Mouse (Mus musculus): ENCODE data around the gene Msln. TPM values are rescaled to one million over a fixed set of nuclear protein-coding genes. Genes with fewer than 3 reads are reported as not detected.
A peak's percentile ranks its signal among the peaks of the same experiment; 100 is the strongest.

Gene Msln
- 0.72 TPM in 1 of 2 replicates, not detected in the other for polyA plus RNA-seq (2014; fragmentation: Nextera tagmentation; extraction: Ambion mirVana)

DNA sequence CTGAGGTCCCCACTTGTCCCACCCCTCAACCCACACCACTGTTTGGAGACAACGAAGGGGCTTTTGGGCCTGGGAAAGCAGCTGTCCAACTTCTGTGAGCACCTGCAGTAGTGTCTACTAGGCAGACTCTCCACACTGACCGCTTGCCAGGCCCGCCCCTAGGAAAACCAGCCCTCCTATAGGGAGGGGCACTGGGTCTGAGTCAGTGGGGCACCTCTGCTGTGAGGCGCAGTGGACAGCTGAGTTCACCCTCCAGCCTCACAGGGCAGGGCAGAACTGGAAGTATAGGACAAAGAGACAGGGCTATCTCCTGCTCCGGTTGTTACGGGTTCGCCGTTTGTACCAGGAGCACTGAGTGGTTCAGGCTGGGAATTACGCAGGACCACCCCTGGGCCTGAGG lies at the start of gene Msln:
Msln (minus strand) TSS at position 138 of the 400 bp plus-strand sequence.
- H3K9ac ChIP-seq (replicated peaks; ENCODE audit: low read length) = no peak within 1 kb of the TSS
- H3K4me1 ChIP-seq (ENCODE audit: control insufficient read depth, insufficient read depth, low read length) = no peaks in the 10 kb centered on the region
- DNase-seq (no peak), ATAC-seq (ENCODE audit: low FRiP score, low TSS enrichment) (no peak)
- no peak within 1 kb of the TSS for H3K4me2 ChIP-seq (ENCODE audit: low read length)
- no peaks in the 10 kb centered on the region for H3K9me3 ChIP-seq (ENCODE audit: control insufficient read depth, low read length)
- H3K27me3 ChIP-seq (ENCODE audit: control insufficient read depth, insufficient read depth, low read length) = no peaks in the 10 kb centered on the region
- no peak within 1 kb of the TSS for H3K4me3 ChIP-seq (replicated peaks; ENCODE audit: low read depth, low read length)
- H3K27ac ChIP-seq (replicated peaks; ENCODE audit: low read depth, low read length) = no peak within 1 kb of the TSS
- 87% methylated on average over 9 of the region's 9 CpGs for WGBS
- no peaks in the 10 kb centered on the region for H3K36me3 ChIP-seq (ENCODE audit: control insufficient read depth, insufficient read depth, low read length)

DNA sequence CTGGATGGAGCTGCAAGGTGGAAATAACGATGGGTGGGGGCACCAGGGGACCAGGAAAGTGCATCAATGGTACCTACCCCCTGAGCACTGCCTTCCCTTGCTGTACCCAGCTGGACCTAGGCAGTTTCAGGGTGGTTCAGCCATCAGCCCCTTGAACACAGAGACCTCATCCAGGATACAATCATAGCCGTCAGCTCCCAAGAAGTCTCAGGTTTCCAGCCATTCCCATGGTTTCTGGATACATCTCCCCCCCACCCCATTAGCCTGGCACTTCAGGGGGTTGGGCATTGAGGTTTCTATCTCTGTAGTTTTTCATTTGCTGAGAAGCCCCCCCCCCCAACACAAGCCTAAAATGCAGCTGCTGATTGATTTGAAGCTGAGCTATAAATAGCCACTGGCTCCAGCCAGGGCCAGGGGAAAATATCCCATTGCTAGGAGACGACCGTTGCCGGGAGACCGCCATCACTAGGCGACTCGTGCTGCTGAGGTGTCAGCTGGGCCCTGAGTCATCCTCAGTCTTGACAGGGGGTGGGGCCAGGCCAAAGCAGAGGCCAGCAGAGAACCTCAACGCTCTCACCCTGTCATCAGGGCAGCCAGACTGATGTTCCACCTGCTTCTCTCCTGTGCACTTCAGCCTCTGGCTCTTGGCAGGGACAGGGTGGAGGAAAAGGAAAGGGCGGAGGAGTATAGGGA lies 48.8 kb upstream of the Msln start:
- Histone ChIP-seq H3K4me3 (replicated peaks; ENCODE audit: low read depth, low read length) (peak overlapping the region; percentile 14), H3K27ac (replicated peaks; ENCODE audit: low read depth, low read length) (peak overlapping the region; percentile 96), H3K4me1 (ENCODE audit: control insufficient read depth, insufficient read depth, low read length) (peaks cover 24% of the 10 kb centered on the region), H3K27me3 (ENCODE audit: control insufficient read depth, insufficient read depth, low read length) (no peaks in the 10 kb centered on the region), H3K4me2 (ENCODE audit: low read length) (peak overlapping the region; percentile 49), H3K9me3 (ENCODE audit: control insufficient read depth, low read length) (no peaks in the 10 kb centered on the region), H3K36me3 (ENCODE audit: control insufficient read depth, insufficient read depth, low read length) (no peaks in the 10 kb centered on the region), H3K9ac (replicated peaks; ENCODE audit: low read length) (peak overlapping the region; percentile 51)
- ATAC-seq (ENCODE audit: low FRiP score, low TSS enrichment) = peak; percentile 87
- WGBS = 6% methylated on average over 10 of the region's 10 CpGs
- peak; percentile 90 for DNase-seq

DNA sequence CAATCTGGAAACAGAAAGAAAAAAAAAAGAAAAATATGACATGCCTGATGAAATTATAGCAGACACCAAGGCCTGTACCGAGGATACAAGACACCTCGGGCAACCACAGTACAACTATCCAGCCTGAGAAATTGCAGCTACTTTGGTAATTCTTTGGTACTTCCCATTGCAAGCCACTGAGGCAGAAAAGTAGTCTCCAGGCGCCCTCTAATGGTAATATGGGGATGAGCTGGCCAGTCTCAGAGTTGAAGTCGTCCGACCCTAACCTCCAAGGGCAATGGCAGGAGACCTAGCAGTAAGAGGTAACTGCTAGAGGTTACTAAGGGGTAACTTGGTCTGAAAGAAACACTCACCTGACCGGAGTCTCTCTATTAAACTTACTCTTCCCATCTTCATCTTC lies 46.9 kb upstream of the Msln start:
- DNase-seq (peak; percentile 90), ATAC-seq (ENCODE audit: low FRiP score, low TSS enrichment) (no peak)
- WGBS = 6% methylated on average over 6 of the region's 6 CpGs

DNA sequence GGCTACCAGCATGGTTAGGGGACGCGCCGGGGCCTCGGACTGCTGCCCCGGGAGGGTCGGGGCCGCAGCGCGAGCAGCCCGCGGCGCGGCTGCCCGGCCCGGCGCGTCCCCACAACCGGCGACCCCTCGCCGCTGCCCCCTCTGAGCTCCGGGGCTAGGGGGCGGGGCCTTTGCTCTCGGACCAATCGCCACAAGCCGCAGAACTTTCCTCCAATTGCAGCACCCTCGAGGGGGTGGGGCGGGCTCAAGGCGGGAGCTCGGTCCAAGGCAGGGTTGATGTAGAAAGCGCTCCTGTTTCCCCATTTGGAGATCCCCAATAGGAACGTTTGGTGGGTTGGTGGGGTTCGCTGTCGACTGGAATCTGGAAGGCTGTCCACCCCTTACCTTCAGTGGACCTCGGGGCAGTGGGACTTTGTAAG lies 42.8 kb upstream of the Msln start, which contains the start of gene Metrn:
Metrn (minus strand) TSS at position 186 of the 419 bp plus-strand sequence.
- Histone ChIP-seq H3K4me2 (ENCODE audit: low read length) (peak within 1 kb of the TSS; percentile 76), H3K36me3 (ENCODE audit: control insufficient read depth, insufficient read depth, low read length) (no peaks in the 10 kb centered on the region), H3K9me3 (ENCODE audit: control insufficient read depth, low read length) (no peaks in the 10 kb centered on the region), H3K4me1 (ENCODE audit: control insufficient read depth, insufficient read depth, low read length) (peaks cover 37% of the 10 kb centered on the region), H3K9ac (replicated peaks; ENCODE audit: low read length) (peak within 1 kb of the TSS; percentile 44; the same call in 1 of the 2 replicates), H3K4me3 (replicated peaks; ENCODE audit: low read depth, low read length) (peak within 1 kb of the TSS; percentile 46), H3K27ac (replicated peaks; ENCODE audit: low read depth, low read length) (0 out of 2 replicates have a peak within 1 kb of the TSS, but pooled peaks have one; percentile 2), H3K27me3 (ENCODE audit: control insufficient read depth, insufficient read depth, low read length) (no peaks in the 10 kb centered on the region)
- ATAC-seq (ENCODE audit: low FRiP score, low TSS enrichment) = peak; percentile 66
- 1% methylated on average over 35 of the region's 35 CpGs for WGBS
- DNase-seq = peak; percentile 90

More for the DNA sequence above, 46.9 kb upstream of the Msln start:
- peaks cover 31% of the 10 kb centered on the region for H3K4me1 ChIP-seq (ENCODE audit: control insufficient read depth, insufficient read depth, low read length)
- no peaks in the 10 kb centered on the region for H3K9me3 ChIP-seq (ENCODE audit: control insufficient read depth, low read length)
- no peak overlapping the region for H3K4me2 ChIP-seq (ENCODE audit: low read length)
- no peak overlapping the region for H3K27ac ChIP-seq (replicated peaks; ENCODE audit: low read depth, low read length)
- no peaks in the 10 kb centered on the region for H3K27me3 ChIP-seq (ENCODE audit: control insufficient read depth, insufficient read depth, low read length)
- H3K4me3 ChIP-seq (replicated peaks; ENCODE audit: low read depth, low read length) = no peak overlapping the region
- no peak overlapping the region for H3K9ac ChIP-seq (replicated peaks; ENCODE audit: low read length)
- H3K36me3 ChIP-seq (ENCODE audit: control insufficient read depth, insufficient read depth, low read length) = no peaks in the 10 kb centered on the region

DNA sequence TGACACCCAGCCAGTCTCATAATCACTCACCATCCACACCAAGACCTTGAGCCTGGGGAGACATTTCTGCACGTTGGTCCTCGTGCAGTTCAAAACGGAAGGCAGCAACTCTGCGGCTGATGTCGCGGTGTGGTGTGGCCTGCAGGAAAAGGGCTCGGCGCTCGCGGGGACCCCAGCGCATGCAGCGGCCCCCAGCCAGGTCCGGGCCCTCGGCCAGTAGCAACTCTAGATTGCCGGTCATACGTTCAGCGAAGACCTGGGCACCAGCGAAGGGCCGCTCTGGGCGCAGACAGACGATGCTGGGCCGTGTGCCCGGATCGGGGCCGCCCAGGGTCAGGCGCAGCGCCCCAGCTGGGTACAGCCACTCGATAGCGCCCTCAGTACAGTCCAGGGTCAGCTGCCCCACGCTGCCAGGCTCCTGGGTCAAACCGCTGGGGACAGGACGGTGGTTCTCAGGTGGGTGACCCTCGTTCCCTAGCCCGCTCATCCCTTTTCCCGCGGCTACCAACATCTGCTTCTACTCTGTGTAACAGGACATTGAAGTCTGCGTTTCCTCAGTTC lies 42.1 kb upstream of the Msln start:
- Histone ChIP-seq H3K27me3 (ENCODE audit: control insufficient read depth, insufficient read depth, low read length) (no peaks in the 10 kb centered on the region), H3K4me2 (ENCODE audit: low read length) (peak overlapping the region; percentile 76), H3K9ac (replicated peaks; ENCODE audit: low read length) (peak overlapping the region; percentile 44; the same call in 1 of the 2 replicates), H3K9me3 (ENCODE audit: control insufficient read depth, low read length) (no peaks in the 10 kb centered on the region), H3K4me1 (ENCODE audit: control insufficient read depth, insufficient read depth, low read length) (peaks cover 37% of the 10 kb centered on the region), H3K4me3 (replicated peaks; ENCODE audit: low read depth, low read length) (peak overlapping the region; percentile 46), H3K27ac (replicated peaks; ENCODE audit: low read depth, low read length) (0 out of 2 replicates have a peak overlapping the region, but pooled peaks have one; percentile 2), H3K36me3 (ENCODE audit: control insufficient read depth, insufficient read depth, low read length) (no peaks in the 10 kb centered on the region)
- DNase-seq (no peak), ATAC-seq (ENCODE audit: low FRiP score, low TSS enrichment) (no peak)
- WGBS = under 1% methylated on average over 37 of the region's 37 CpGs

DNA sequence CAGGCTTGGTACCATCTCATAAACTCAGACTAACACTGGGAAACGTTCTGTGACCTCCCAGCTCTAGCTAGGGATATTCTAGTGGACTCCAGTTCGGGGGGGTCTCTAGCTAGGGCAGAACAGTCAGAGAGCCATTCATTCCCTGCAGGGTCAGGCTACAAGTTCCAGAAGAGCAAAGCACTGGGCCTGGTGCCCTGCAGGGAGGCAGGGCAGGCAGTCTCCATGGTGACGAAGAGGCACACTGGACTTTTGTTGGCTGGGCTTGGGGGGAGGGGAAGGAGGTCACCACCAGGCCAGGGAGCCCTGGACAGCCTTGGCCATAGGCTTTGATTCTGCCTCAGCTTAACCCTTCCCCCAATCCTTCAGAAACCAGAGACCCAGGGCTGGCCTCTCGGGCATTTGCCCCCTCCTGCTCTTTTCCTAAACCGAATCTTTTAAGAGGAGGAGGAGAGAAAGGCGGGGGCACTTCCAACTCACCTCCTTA lies 41.5 kb upstream of the Msln start, which contains the start of gene AC134908.4:
AC134908.4 (minus strand) TSS at position 51 of the 484 bp plus-strand sequence.
- DNase-seq = no peak
- H3K9ac ChIP-seq (replicated peaks; ENCODE audit: low read length) = peak within 1 kb of the TSS; percentile 44; the same call in 1 of the 2 replicates
- no peaks in the 10 kb centered on the region for H3K9me3 ChIP-seq (ENCODE audit: control insufficient read depth, low read length)
- peaks cover 43% of the 10 kb centered on the region for H3K4me1 ChIP-seq (ENCODE audit: control insufficient read depth, insufficient read depth, low read length)
- 3% methylated on average over 6 of the region's 6 CpGs for WGBS
- H3K4me2 ChIP-seq (ENCODE audit: low read length) = peak within 1 kb of the TSS; percentile 76
- H3K4me3 ChIP-seq (replicated peaks; ENCODE audit: low read depth, low read length) = peak within 1 kb of the TSS; percentile 46
- no peaks in the 10 kb centered on the region for H3K27me3 ChIP-seq (ENCODE audit: control insufficient read depth, insufficient read depth, low read length)
- 0 out of 2 replicates have a peak within 1 kb of the TSS, but pooled peaks have one; percentile 2 for H3K27ac ChIP-seq (replicated peaks; ENCODE audit: low read depth, low read length)
- ATAC-seq (ENCODE audit: low FRiP score, low TSS enrichment) = no peak
- no peaks in the 10 kb centered on the region for H3K36me3 ChIP-seq (ENCODE audit: control insufficient read depth, insufficient read depth, low read length)

DNA sequence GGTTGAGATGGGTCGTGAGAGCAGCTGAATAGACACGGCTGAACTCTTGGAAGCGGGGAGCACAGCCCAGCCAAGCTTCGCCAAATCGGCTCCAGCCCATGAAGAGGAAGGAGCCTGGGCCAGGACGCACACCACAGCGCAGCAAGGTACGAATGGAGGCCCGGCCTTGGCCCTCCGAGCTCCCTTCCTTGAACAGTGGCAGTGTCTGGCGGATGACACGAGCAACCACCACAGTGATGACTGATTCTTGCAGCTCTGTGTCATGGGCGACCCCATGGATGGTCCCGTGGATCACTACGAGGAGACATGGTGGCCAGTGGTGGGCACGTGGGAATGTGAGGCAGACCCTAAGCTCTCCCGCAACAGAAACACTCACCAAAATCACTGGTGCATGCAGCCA lies 40.8 kb upstream of the Msln start:
- H3K4me1 ChIP-seq (ENCODE audit: control insufficient read depth, insufficient read depth, low read length) = peaks cover 46% of the 10 kb centered on the region
- H3K4me3 ChIP-seq (replicated peaks; ENCODE audit: low read depth, low read length) = peak overlapping the region; percentile 46
- DNase-seq (no peak), ATAC-seq (ENCODE audit: low FRiP score, low TSS enrichment) (no peak)
- whole genome bisulfite sequencing = 37% methylated on average over 17 of the region's 17 CpGs
- no peaks in the 10 kb centered on the region for H3K9me3 ChIP-seq (ENCODE audit: control insufficient read depth, low read length)
- H3K27ac ChIP-seq (replicated peaks; ENCODE audit: low read depth, low read length) = no peak overlapping the region
- 0 out of 2 replicates have a peak, but pooled peaks cover under 1% of the 10 kb centered on the region for H3K36me3 ChIP-seq (ENCODE audit: control insufficient read depth, insufficient read depth, low read length)
- no peak overlapping the region; the same call in 1 of the 2 replicates for H3K9ac ChIP-seq (replicated peaks; ENCODE audit: low read length)
- H3K27me3 ChIP-seq (ENCODE audit: control insufficient read depth, insufficient read depth, low read length) = no peaks in the 10 kb centered on the region
- peak overlapping the region; percentile 76 for H3K4me2 ChIP-seq (ENCODE audit: low read length)

DNA sequence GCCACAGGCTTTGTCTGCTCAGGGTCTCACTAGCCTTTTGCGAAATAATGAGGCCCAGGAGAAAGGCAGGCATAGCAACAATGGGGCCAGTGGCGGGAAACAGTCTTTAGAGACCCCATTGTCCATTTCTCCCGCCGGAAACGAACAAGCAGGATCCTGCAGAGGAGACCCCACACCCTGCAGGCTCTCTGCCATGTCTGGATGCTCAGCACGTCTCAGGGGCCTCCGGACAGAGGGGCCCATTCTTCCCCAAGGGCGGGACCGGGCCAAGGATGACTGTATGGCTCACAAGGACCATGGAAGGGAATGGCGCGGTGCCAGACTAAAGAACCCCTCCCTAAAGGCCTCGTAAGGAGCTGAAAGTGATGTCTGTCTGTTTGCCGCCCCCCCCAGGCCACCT lies 40.0 kb upstream of the Msln start:
- ATAC-seq (ENCODE audit: low FRiP score, low TSS enrichment) (no peak), DNase-seq (peak; percentile 54)
- Histone ChIP-seq H3K4me2 (ENCODE audit: low read length) (peak overlapping the region; percentile 76), H3K9me3 (ENCODE audit: control insufficient read depth, low read length) (no peaks in the 10 kb centered on the region), H3K4me1 (ENCODE audit: control insufficient read depth, insufficient read depth, low read length) (peaks cover 46% of the 10 kb centered on the region), H3K4me3 (replicated peaks; ENCODE audit: low read depth, low read length) (no peak overlapping the region), H3K27me3 (ENCODE audit: control insufficient read depth, insufficient read depth, low read length) (no peaks in the 10 kb centered on the region), H3K9ac (replicated peaks; ENCODE audit: low read length) (no peak overlapping the region), H3K27ac (replicated peaks; ENCODE audit: low read depth, low read length) (peak overlapping the region; percentile 55; the same call in 1 of the 2 replicates), H3K36me3 (ENCODE audit: control insufficient read depth, insufficient read depth, low read length) (peaks cover 8% of the 10 kb centered on the region)
- 8% methylated on average over 13 of the region's 13 CpGs for WGBS
